10 mouse cellular contexts compared by ENCODE assay signal in genomic region chr1:133183141-133183925, GRCm38 (mm10). TPM values are rescaled to one million over a fixed set of nuclear protein-coding genes. Genes with fewer than 3 reads are reported as not detected.
DNase-seq lines count a peak whose midpoint lies in the region; ATAC-seq lines count a peak whose summit lies in the region.
"Had no signal": no experiment of that assay in that cellular context is flagged by ENCODE, and none has a peak within 500 bp of the region (broad histone marks: within the 10 kb centered on the region; RNA-seq: fewer than 3 reads in every experiment).

No protein-coding gene starts in this region.

- peak overlapping the region; percentile 48; the same call in 1 of the 2 replicates for H3K4me2 ChIP-seq in liver, embryonic 12.5 days
- peak overlapping the region; percentile 85 for H3K4me2 ChIP-seq in forebrain, embryonic 12.5 days

- H3K27me3 ChIP-seq in liver, embryonic 12.5 days (replicated peaks), result peaks cover 61% of the 10 kb centered on the region
- peaks cover 15% of the 10 kb centered on the region for H3K27me3 ChIP-seq in forebrain, embryonic 12.5 days
- peaks cover 63% of the 10 kb centered on the region for H3K27me3 ChIP-seq in limb, embryonic 10.5 days (ENCODE audit: low read depth, poor library complexity, severe bottlenecking)
- H3K27me3 ChIP-seq: Patski had no signal

- no peak overlapping the region for H3K27ac ChIP-seq in liver, embryonic 12.5 days
- H3K27ac ChIP-seq in forebrain, embryonic 12.5 days, result peak overlapping the region; percentile 97
- peak overlapping the region; percentile 34 for H3K27ac ChIP-seq in limb, embryonic 10.5 days

- H3K9ac ChIP-seq in liver, embryonic 12.5 days, result no peak overlapping the region
- peak overlapping the region; percentile 78 for H3K9ac ChIP-seq in forebrain, embryonic 12.5 days

- H3K4me1 ChIP-seq in liver, embryonic 12.5 days, result peaks cover 21% of the 10 kb centered on the region
- H3K4me1 ChIP-seq in forebrain, embryonic 12.5 days, result peaks cover 59% of the 10 kb centered on the region
- peaks cover 44% of the 10 kb centered on the region for H3K4me1 ChIP-seq in limb, embryonic 10.5 days

- H3K36me3 ChIP-seq in liver, embryonic 12.5 days, result no peaks in the 10 kb centered on the region
- H3K36me3 ChIP-seq in forebrain, embryonic 12.5 days (replicated peaks), result no peaks in the 10 kb centered on the region
- H3K36me3 ChIP-seq in limb, embryonic 10.5 days, result no peaks in the 10 kb centered on the region

- DNase-seq in liver, result no peak
- no peak for DNase-seq in limb, embryonic 10.5 days (ENCODE audit: low spot score)
- DNase-seq in retina, postnatal 1 day, result peak; percentile 60
- DNase-seq: kidney, adult 18-20 months had no signal

- ATAC-seq in liver, embryonic 12.5 days, result no peak
- peak; percentile 42; the same call in 1 of the 2 replicates for ATAC-seq in forebrain, embryonic 12.5 days (ENCODE audit: low FRiP score)
- no peak for ATAC-seq in megakaryocyte progenitor cell, adult 5-6 weeks (replicated peaks; ENCODE audit: poor library complexity)
- ATAC-seq in megakaryocyte-erythroid progenitor cell, adult 5-6 weeks (replicated peaks; ENCODE audit: low FRiP score, low TSS enrichment, poor library complexity, severe bottlenecking), result no peak
- ATAC-seq: lung, postnatal 0 days had no signal

- H3K4me3 ChIP-seq in liver, embryonic 12.5 days, result no peak overlapping the region
- H3K4me3 ChIP-seq in forebrain, embryonic 12.5 days (replicated peaks), result peak overlapping the region; percentile 60
- H3K4me3 ChIP-seq in limb, embryonic 10.5 days, result peak overlapping the region; percentile 52

- no peaks in the 10 kb centered on the region for H3K9me3 ChIP-seq in liver, embryonic 12.5 days (replicated peaks)
- no peaks in the 10 kb centered on the region for H3K9me3 ChIP-seq in forebrain, embryonic 12.5 days
- no peaks in the 10 kb centered on the region for H3K9me3 ChIP-seq in limb, embryonic 10.5 days (replicated peaks)

- WGBS in liver, embryonic 12.5 days (ENCODE audit: insufficient replicate concordance), result 41% methylated on average over 16 of the region's 16 CpGs
- whole genome bisulfite sequencing in forebrain, embryonic 12.5 days, result 4% methylated on average over 16 of the region's 16 CpGs
- 20% methylated on average over 16 of the region's 16 CpGs for WGBS in limb, embryonic 10.5 days

RNA-seq across cellular contexts. Expression of gene Plekha6, which starts 19.3 kb away (rescaled TPM):
- polyA plus RNA-seq in liver, embryonic 12.5 days (2016; fragmentation: Nextera tagmentation; extraction: Ambion mirVana), result 2.1 and 2.2 TPM in 2 replicates
- polyA plus RNA-seq in forebrain, embryonic 12.5 days (2016; fragmentation: Nextera tagmentation; extraction: Ambion mirVana), result 20.3 and 20.6 TPM in 2 replicates
- 1.4 and 2.3 TPM in 2 replicates for polyA plus RNA-seq in limb, embryonic 10.5 days (2016; fragmentation: Nextera tagmentation; extraction: Ambion mirVana)
- total RNA-seq in megakaryocyte progenitor cell, adult 5-6 weeks (2015), result 0.42 and 1.8 TPM in 2 replicates
- 1.1 and 2.2 TPM in 2 replicates for total RNA-seq in megakaryocyte progenitor cell, adult 5-6 weeks (2017)
- 15.7 and 18.6 TPM in 2 replicates for total RNA-seq in megakaryocyte-erythroid progenitor cell, adult 5-6 weeks (2014; fragmentation: Nextera tagmentation)
- total RNA-seq in megakaryocyte-erythroid progenitor cell, adult 5-6 weeks (2017), result 2.2 and 3.8 TPM in 2 replicates

RNA-seq across cellular contexts. Expression of gene Ppp1r15b, which starts 52.4 kb away (rescaled TPM):
- 60.8 and 63.8 TPM in 2 replicates for polyA plus RNA-seq in liver, embryonic 12.5 days (2016; fragmentation: Nextera tagmentation; extraction: Ambion mirVana)
- polyA plus RNA-seq in forebrain, embryonic 12.5 days (2016; fragmentation: Nextera tagmentation; extraction: Ambion mirVana), result 58.3 and 63.5 TPM in 2 replicates
- polyA plus RNA-seq in limb, embryonic 10.5 days (2016; fragmentation: Nextera tagmentation; extraction: Ambion mirVana), result 52.3 and 52.7 TPM in 2 replicates
- 54.1 and 60.2 TPM in 2 replicates for total RNA-seq in megakaryocyte progenitor cell, adult 5-6 weeks (2015)
- total RNA-seq in megakaryocyte progenitor cell, adult 5-6 weeks (2017), result 86.1 and 90.7 TPM in 2 replicates
- 73.9 and 82.5 TPM in 2 replicates for total RNA-seq in megakaryocyte-erythroid progenitor cell, adult 5-6 weeks (2014; fragmentation: Nextera tagmentation)
- 116 TPM in 2 replicates for total RNA-seq in megakaryocyte-erythroid progenitor cell, adult 5-6 weeks (2017)
